Mouse (Mus musculus) embryonic fibroblast, embryonic 13.5 days (primary cell): ENCODE measurements around the gene Pde6d. TPM values are rescaled to one million over a fixed set of nuclear protein-coding genes. Genes with fewer than 3 reads are reported as not detected.

ENCODE experiments used
- H3K27ac ChIP-seq: 2 replicates; pipeline ENCODE4 v1.5.1; 2012; ENCODE audit warnings: low read length, control low read depth, inconsistent platforms; ENCODE audit not compliant: insufficient read depth
- H3K4me1 ChIP-seq: 2 replicates; pipeline ENCODE4 v1.6.1; 2011; ENCODE audit warnings: low read length; ENCODE audit not compliant: control insufficient read depth, insufficient read depth
- H3K4me3 ChIP-seq: 2 replicates; pipeline ENCODE4 v1.5.1; 2011; ENCODE audit warnings: mild to moderate bottlenecking, control low read depth, low read length; ENCODE audit not compliant: insufficient read depth
- CTCF ChIP-seq: IDR thresholded peaks from 2 replicates; pipeline ENCODE4 v1.5.1; 2011; ENCODE audit warnings: mild to moderate bottlenecking, control low read depth, low read length, moderate library complexity, borderline replicate concordance; ENCODE audit not compliant: insufficient read depth
- POLR2A ChIP-seq: IDR thresholded peaks from 2 replicates; pipeline ENCODE4 v1.6.1; 2011; ENCODE audit warnings: low read depth, mild to moderate bottlenecking, control low read depth, low read length, moderate library complexity
- polyA plus RNA-seq: library from polyadenylated mRNA; stranded (reverse); fragments of >200 nt; gene quantifications from 2 replicates; pipeline ENCODE4 v1.2.4, GENCODE M21; 2011; ENCODE audit warnings: low read depth; ENCODE audit not compliant: missing spikeins, insufficient read length

Gene Pde6d
- 37.0 and 39.9 TPM in 2 replicates for polyA plus RNA-seq

GRCm38 (mm10) chr1:86582451-86583096 is at the start of gene Pde6d, which contains the start of gene Cops7b:
Pde6d (minus strand) TSS chr1:86582629.
Cops7b (plus strand) TSS chr1:86582904.
- H3K4me1 ChIP-seq: no peaks in the 10 kb centered on the region; the same call in 1 of the 2 replicates
- TF ChIP-seq CTCF (no peak), POLR2A (peak; percentile 82)
- H3K27ac ChIP-seq: no peak within 1 kb of the TSS
- H3K4me3 ChIP-seq: peak within 1 kb of the TSS; percentile 60

- TF ChIP-seq CTCF: no peak
- no peak for TF ChIP-seq POLR2A
- H3K4me3 ChIP-seq: no peak overlapping the region
- no peak overlapping the region; the same call in 1 of the 2 replicates for H3K27ac ChIP-seq
- peaks cover 11% of the 10 kb centered on the region for H3K4me1 ChIP-seq
Observed at GRCm38 (mm10) chr1:86630527-86630926, 48.1 kb upstream of the Pde6d start.

- Histone ChIP-seq H3K4me1 (peaks cover 11% of the 10 kb centered on the region), H3K27ac (no peak overlapping the region), H3K4me3 (no peak overlapping the region)
- TF ChIP-seq CTCF (no peak), POLR2A (no peak)
Observed at GRCm38 (mm10) chr1:86629936-86630335, 47.5 kb upstream of the Pde6d start.

DNA sequence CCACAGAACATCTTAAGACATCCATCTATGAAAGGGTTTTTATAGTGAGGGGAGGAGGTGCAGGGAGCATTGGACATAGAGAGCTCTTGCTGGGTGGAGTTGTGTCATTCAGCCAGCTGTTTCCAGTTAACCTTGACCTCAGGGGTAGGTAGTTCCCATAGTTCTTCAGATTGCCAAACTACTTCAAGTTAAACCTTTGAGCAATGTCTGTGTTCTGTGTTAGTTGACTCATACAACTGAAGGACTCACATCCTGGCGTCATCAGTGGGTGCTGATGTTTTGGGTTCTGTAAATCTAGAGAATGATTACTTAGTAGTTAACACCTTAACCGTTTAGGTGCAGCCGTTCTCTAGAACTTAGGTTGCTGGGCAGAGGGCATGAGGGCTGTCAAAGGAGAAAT is 45.8 kb upstream of the Pde6d start:
- Histone ChIP-seq H3K4me1 (peaks cover 13% of the 10 kb centered on the region), H3K4me3 (no peak overlapping the region), H3K27ac (no peak overlapping the region; the same call in 1 of the 2 replicates)
- no peak for TF ChIP-seq POLR2A
- TF ChIP-seq CTCF: no peak

DNA sequence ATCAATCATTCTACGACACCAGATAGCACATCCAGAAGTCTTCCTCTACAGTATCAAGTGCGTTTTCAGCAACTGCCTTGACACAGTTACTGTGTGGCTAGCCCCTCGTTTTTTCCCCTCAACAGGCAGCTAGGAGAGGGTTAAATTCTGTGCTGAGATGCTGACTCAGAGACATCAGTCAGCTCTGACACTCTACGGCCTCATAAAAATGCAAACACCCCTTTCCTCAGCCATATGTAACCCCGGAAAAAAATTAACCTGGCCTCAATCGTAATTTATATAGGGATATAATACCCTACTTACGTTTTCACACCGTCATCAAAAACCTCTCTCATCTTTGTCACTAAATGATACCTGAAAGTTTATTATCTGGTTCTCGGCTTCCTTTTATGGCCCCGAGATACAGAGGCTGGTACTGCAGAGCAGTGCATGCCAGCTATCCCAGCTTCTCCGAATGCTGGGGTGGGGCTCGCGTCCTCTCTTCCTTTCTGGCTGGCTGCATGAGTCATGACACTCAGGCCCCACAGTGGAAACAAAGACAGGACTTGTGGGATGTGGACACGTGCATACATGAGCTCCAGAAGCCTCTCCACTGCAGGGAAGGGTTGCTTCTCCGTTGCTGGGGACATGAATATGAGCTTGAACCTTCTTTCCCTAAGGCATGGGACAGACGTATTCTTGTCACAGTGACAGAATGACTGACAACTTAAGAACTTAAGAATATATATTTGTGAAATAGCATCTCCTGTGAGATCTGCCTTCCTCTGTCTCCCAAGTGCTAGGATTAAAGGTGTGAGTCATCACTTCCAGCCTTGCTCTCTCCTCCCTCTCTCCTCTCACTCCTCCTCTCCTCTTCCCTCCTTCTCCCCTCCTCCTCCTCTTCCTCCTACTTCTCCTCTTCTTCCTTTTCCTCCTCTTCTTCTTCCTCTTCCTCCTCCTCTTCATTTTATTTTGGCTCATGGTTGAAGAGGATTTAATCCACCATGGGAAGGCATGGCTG is 40.9 kb upstream of the Pde6d start:
- H3K27ac ChIP-seq: peak overlapping the region; percentile 98
- H3K4me3 ChIP-seq: no peak overlapping the region
- TF ChIP-seq CTCF (no peak), POLR2A (0 out of 2 replicates have a peak, but pooled peaks have one; percentile 33)

GRCm38 (mm10) chr1:86622296-86622695 is 39.9 kb upstream of the Pde6d start:
- Histone ChIP-seq H3K4me3 (no peak overlapping the region), H3K27ac (peak overlapping the region; percentile 98), H3K4me1 (peaks cover 12% of the 10 kb centered on the region)
- no peak for TF ChIP-seq CTCF
- TF ChIP-seq POLR2A: no peak

More for the DNA sequence above, 40.9 kb upstream of the Pde6d start:
- peaks cover 18% of the 10 kb centered on the region for H3K4me1 ChIP-seq

- Histone ChIP-seq H3K4me1 (peaks cover 12% of the 10 kb centered on the region), H3K4me3 (no peak overlapping the region), H3K27ac (no peak overlapping the region)
- TF ChIP-seq POLR2A: no peak
- TF ChIP-seq CTCF: peak; percentile 34; the same call in 1 of the 2 replicates
Observed at GRCm38 (mm10) chr1:86618454-86619125, 36.2 kb upstream of the Pde6d start.

- Histone ChIP-seq H3K4me3 (no peak overlapping the region), H3K27ac (no peak overlapping the region), H3K4me1 (no peaks in the 10 kb centered on the region)
- TF ChIP-seq POLR2A (no peak), CTCF (no peak)
Observed at GRCm38 (mm10) chr1:86614269-86614668, 31.8 kb upstream of the Pde6d start.

DNA sequence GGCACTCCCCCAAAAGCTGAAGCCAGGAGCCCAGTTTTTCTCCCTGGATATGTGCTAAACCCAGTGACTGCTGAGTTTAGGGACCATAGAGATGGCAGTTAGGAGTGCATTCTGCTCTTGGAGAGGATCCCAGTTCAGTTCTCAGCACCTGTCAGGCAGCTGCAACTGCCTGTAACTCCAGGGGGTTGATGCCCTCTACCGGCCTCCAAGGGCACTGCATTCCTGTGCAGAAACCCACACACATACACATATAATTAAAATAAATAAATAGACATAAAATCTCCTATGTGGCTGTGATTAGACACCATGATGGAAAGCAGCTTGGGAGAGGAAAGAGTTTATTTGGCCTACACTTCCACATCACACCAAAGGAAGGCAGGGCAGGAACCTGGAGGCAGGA is 29.7 kb upstream of the Pde6d start:
- TF ChIP-seq POLR2A (no peak), CTCF (no peak)
- H3K4me3 ChIP-seq: no peak overlapping the region
- no peak overlapping the region for H3K27ac ChIP-seq
- H3K4me1 ChIP-seq: no peaks in the 10 kb centered on the region

GRCm38 (mm10) chr1:86610954-86611353 is 28.5 kb upstream of the Pde6d start:
- H3K27ac ChIP-seq: no peak overlapping the region
- TF ChIP-seq POLR2A (no peak), CTCF (no peak)
- no peaks in the 10 kb centered on the region for H3K4me1 ChIP-seq
- no peak overlapping the region for H3K4me3 ChIP-seq
